Mouse (Mus musculus) lung, embryonic 14.5 days (tissue): ENCODE measurements around the gene Nmrk1. TPM values are rescaled to one million over a fixed set of nuclear protein-coding genes. Genes with fewer than 3 reads are reported as not detected.

Experiments
- ATAC-seq: fragments of 200-750 bp; cut with Nextera tagmentation; 2 replicates; pipeline ENCODE4 v1.8.0; 2017; ENCODE audit warnings: mild to moderate bottlenecking, moderate TSS enrichment, moderate library complexity; ENCODE audit not compliant: insufficient read depth
- DNase-seq: peaks from one replicate; pipeline ENCODE4 v3.0.0-alpha.2; 2015
- H3K27ac ChIP-seq: fragments of 300-500 bp; sonication (generic); 2 replicates; pipeline ENCODE4 v1.5.1; 2014; ENCODE audit warnings: low read depth, mild to moderate bottlenecking, moderate library complexity
- H3K27me3 ChIP-seq: fragments of 300-500 bp; sonication (generic); 2 replicates; pipeline ENCODE4 v1.6.1; 2014; ENCODE audit warnings: low read length, control low read depth; ENCODE audit not compliant: insufficient read depth
- H3K36me3 ChIP-seq: fragments of 300-500 bp; sonication (generic); 2 replicates; pipeline ENCODE4 v1.6.1; 2014; ENCODE audit warnings: control low read depth; ENCODE audit not compliant: insufficient read depth
- H3K4me1 ChIP-seq: fragments of 300-500 bp; sonication (generic); 2 replicates; pipeline ENCODE4 v1.6.1; 2014; ENCODE audit warnings: antibody characterized with exemption, control low read depth; ENCODE audit not compliant: insufficient read depth
- H3K4me2 ChIP-seq: fragments of 300-500 bp; sonication (generic); 2 replicates; pipeline ENCODE4 v1.6.1; 2014; ENCODE audit warnings: mild to moderate bottlenecking
- H3K4me3 ChIP-seq: fragments of 300-500 bp; sonication (generic); 2 replicates; pipeline ENCODE4 v1.5.1; 2014; ENCODE audit warnings: low read depth, low read length
- H3K9ac ChIP-seq: fragments of 300-500 bp; sonication (generic); 2 replicates; pipeline ENCODE4 v1.6.1; 2014
- H3K9me3 ChIP-seq: fragments of 300-500 bp; sonication (generic); 2 replicates; pipeline ENCODE4 v1.6.1; 2016; ENCODE audit warnings: low read depth, low read length, control low read depth
- CTCF ChIP-seq: IDR thresholded peaks from 2 replicates; pipeline ENCODE4 v1.5.1; 2016; ENCODE audit warnings: antibody characterized with exemption, low read depth
- WGBS: fragments of 180-500 bp; shearing (Covaris S2); extraction: QIAGEN DNeasy Blood & Tissue Kit; methylation state at CpG from one replicate; pipeline ENCODE4 v1.1.7; 2014; 5-methylcytosine and 5-hydroxymethylcytosine counted together
- polyA plus RNA-seq: library from polyadenylated mRNA; unstranded; fragments of >200 nt; fragmentation: Nextera tagmentation; extraction: Ambion mirVana; gene quantifications from 2 replicates; pipeline ENCODE4 v1.2.1, GENCODE M21; 2014

Gene Nmrk1
- polyA plus RNA-seq, 1 experiment from 2014 or later, result 8.4 TPM

GRCm38 (mm10) chr19:18630221-18631119 lies 1.3 kb upstream of the Nmrk1 start:
- Histone ChIP-seq H3K9me3 (no peaks in the 10 kb centered on the region), H3K4me1 (no peaks in the 10 kb centered on the region; the same call in 1 of the 2 replicates), H3K4me3 (peak overlapping the region; percentile 84), H3K27me3 (no peaks in the 10 kb centered on the region), H3K27ac (peak overlapping the region; percentile 88; the same call in 1 of the 2 replicates), H3K9ac (peak overlapping the region; percentile 73), H3K4me2 (peak overlapping the region; percentile 67), H3K36me3 (no peaks in the 10 kb centered on the region)
- WGBS, result 7% methylated on average over 17 of the region's 17 CpGs
- no peak for ATAC-seq
- no peak for TF ChIP-seq CTCF
- peak; percentile 74 for DNase-seq

GRCm38 (mm10) chr19:18631161-18631643 lies 548 bp upstream of the Nmrk1 start:
- under 1% methylated on average over 40 of the region's 40 CpGs for WGBS
- DNase-seq, result peak; percentile 73
- H3K27ac ChIP-seq, result peak overlapping the region; percentile 88

DNA sequence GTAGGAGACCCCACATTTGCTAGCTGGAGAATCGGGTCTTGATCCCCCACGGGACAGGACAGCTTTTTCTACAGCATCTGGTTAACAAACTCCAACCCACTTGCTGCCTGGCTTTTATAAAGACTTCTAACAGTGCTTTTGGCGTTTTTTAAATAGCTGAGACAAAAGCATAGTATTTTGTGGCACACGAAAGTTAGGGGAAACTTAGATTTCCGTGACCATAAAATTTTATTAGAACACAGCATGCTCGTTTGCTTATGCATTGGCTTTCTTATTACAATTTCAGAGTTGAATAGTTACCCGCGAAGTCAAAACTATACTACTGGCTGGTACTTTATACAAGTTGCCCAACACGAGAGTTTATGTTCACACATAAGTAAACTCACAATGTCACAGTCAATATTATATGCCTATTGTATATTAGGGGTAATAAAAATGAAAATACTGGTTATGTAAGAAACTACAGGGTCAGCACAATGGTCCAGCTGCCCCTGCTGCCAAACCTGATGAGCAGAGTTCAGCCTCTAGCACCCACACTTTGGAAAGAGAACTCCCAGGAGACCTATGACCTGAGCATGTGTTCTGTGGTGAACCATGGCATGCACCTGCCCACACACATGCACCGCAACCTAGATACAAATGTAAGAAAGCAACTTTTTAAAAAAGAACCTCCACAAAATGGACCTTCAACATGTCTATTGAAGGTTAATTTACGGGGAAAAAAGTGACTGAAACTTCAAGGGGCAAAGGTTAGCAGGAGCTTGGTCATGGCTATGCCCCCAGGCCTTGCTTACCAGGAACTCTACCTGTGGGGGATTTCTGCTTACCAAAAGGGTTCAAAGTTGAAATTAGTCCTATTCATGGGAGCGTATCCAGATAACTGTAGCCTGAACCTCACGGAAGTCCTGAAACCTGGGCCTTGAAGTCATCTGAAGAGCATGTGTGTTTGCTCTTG lies 758 bp downstream of the Nmrk1 start:
- no peak overlapping the region for H3K27ac ChIP-seq
- peak overlapping the region; percentile 67 for H3K4me2 ChIP-seq
- H3K9ac ChIP-seq, result peak overlapping the region; percentile 50
- peak overlapping the region; percentile 84 for H3K4me3 ChIP-seq
- no peaks in the 10 kb centered on the region for H3K36me3 ChIP-seq
- H3K4me1 ChIP-seq, result no peaks in the 10 kb centered on the region; the same call in 1 of the 2 replicates
- no peaks in the 10 kb centered on the region for H3K9me3 ChIP-seq
- WGBS, result 59% methylated on average over 13 of the region's 13 CpGs
- DNase-seq, result no peak
- no peaks in the 10 kb centered on the region for H3K27me3 ChIP-seq
- ATAC-seq, result no peak
- TF ChIP-seq CTCF, result no peak

More at GRCm38 (mm10) chr19:18631161-18631643, 548 bp upstream of the Nmrk1 start:
- H3K36me3 ChIP-seq, result no peaks in the 10 kb centered on the region
- peak; percentile 76 for ATAC-seq
- no peaks in the 10 kb centered on the region for H3K27me3 ChIP-seq
- TF ChIP-seq CTCF, result no peak
- H3K4me2 ChIP-seq, result peak overlapping the region; percentile 67
- peak overlapping the region; percentile 84 for H3K4me3 ChIP-seq
- H3K4me1 ChIP-seq, result no peaks in the 10 kb centered on the region; the same call in 1 of the 2 replicates
- peak overlapping the region; percentile 73 for H3K9ac ChIP-seq
- H3K9me3 ChIP-seq, result no peaks in the 10 kb centered on the region

DNA sequence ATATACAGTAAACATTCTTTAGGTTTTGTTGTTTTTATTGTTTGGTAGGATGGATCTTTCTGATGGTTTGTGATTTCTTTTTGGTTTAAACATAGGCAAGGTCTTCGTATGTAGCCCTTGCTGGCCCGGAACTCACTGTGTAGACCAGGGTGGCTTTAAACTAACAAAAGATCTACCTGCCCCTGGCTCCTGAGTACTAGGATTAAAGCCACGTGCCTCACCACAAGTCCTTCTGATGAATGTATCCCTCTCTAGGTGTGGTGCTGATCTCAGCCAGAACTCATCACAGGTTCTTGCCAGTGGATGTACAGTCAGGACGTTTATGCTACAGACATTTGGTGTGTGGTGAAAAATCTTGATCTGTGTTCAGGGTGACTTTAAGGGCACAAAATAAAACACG lies 6.2 kb downstream of the Nmrk1 start:
- no peak for ATAC-seq
- no peaks in the 10 kb centered on the region for H3K9me3 ChIP-seq
- H3K4me1 ChIP-seq, result no peaks in the 10 kb centered on the region
- DNase-seq, result no peak
- H3K27ac ChIP-seq, result no peak overlapping the region
- 76% methylated on average over 5 of the region's 5 CpGs for WGBS
- no peaks in the 10 kb centered on the region for H3K36me3 ChIP-seq
- no peaks in the 10 kb centered on the region for H3K27me3 ChIP-seq
- no peak for TF ChIP-seq CTCF
- no peak overlapping the region for H3K4me2 ChIP-seq
- no peak overlapping the region for H3K4me3 ChIP-seq
- no peak overlapping the region for H3K9ac ChIP-seq

GRCm38 (mm10) chr19:18638949-18639348 lies 7.2 kb downstream of the Nmrk1 start:
- 56% methylated on average over 5 of the region's 5 CpGs for WGBS

DNA sequence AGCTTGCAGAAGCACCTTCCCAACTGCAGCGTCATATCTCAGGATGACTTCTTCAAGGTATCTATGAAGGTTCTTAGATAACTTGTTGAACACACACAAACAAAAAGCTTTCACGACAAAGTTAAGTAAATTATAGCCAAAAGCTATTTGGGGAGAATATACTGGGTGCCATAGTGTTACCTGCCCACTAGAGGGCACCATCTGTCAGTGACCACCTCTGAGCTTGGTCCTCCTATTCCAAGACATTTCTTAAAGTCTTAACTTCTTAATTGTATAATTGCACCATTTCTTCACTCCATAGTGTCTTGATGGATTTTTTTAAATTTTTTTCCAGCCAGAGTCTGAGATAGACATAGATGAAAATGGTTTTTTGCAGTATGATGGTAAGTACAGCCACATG lies 7.8 kb downstream of the Nmrk1 start:
- Histone ChIP-seq H3K4me3 (no peak overlapping the region), H3K36me3 (no peaks in the 10 kb centered on the region), H3K4me2 (no peak overlapping the region), H3K9ac (no peak overlapping the region), H3K27ac (no peak overlapping the region), H3K4me1 (no peaks in the 10 kb centered on the region), H3K9me3 (no peaks in the 10 kb centered on the region), H3K27me3 (no peaks in the 10 kb centered on the region)
- TF ChIP-seq CTCF, result peak; percentile 63
- peak; percentile 44 for DNase-seq
- ATAC-seq, result no peak
- WGBS, result 28% methylated on average over 2 of the region's 2 CpGs

More at GRCm38 (mm10) chr19:18638949-18639348, 7.2 kb downstream of the Nmrk1 start:
- ATAC-seq (no peak), DNase-seq (no peak)
- Histone ChIP-seq H3K4me1 (no peaks in the 10 kb centered on the region), H3K9me3 (no peaks in the 10 kb centered on the region), H3K36me3 (no peaks in the 10 kb centered on the region), H3K27me3 (no peaks in the 10 kb centered on the region), H3K4me2 (no peak overlapping the region), H3K9ac (no peak overlapping the region), H3K27ac (no peak overlapping the region), H3K4me3 (no peak overlapping the region)
- no peak for TF ChIP-seq CTCF
